Mouse (Mus musculus): Measurements from ENCODE around the gene Adipoq. TPM values are rescaled to one million over a fixed set of nuclear protein-coding genes. Genes with fewer than 3 reads are reported as not detected.

Adipoq gene
- polyA plus RNA-seq, 1 experiment from 2014 or later, result not detected

DNA sequence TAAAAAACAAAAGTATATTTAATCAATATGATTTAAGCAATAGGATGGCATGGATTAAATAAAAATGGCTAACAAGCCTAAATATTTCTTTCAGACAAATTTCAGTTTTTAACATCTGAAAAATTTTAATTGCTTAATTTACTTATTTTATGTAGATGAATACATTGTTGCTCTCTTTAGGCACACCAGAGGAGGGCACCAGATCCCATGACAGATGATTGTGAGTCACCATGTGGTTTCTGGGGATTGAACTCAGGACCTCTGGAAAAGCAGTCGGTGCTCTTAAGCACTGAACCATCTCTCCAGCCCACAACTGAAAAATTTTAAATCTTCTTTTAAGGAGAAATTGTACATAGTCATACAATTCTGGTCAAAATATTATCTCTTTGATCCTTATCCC is 43.3 kb downstream of the Adipoq start:
- H3K27me3 ChIP-seq (replicated peaks), result no peaks in the 10 kb centered on the region
- no peaks in the 10 kb centered on the region for H3K9me3 ChIP-seq (replicated peaks)
- H3K4me3 ChIP-seq, result no peak overlapping the region
- no peak overlapping the region for H3K4me2 ChIP-seq
- WGBS (ENCODE audit: insufficient replicate concordance), result 63% methylated on average over 1 of the region's 1 CpGs
- H3K36me3 ChIP-seq, result no peaks in the 10 kb centered on the region
- no peaks in the 10 kb centered on the region for H3K4me1 ChIP-seq
- H3K27ac ChIP-seq, result no peak overlapping the region
- no peak overlapping the region for H3K9ac ChIP-seq
- no peak for ATAC-seq

DNA sequence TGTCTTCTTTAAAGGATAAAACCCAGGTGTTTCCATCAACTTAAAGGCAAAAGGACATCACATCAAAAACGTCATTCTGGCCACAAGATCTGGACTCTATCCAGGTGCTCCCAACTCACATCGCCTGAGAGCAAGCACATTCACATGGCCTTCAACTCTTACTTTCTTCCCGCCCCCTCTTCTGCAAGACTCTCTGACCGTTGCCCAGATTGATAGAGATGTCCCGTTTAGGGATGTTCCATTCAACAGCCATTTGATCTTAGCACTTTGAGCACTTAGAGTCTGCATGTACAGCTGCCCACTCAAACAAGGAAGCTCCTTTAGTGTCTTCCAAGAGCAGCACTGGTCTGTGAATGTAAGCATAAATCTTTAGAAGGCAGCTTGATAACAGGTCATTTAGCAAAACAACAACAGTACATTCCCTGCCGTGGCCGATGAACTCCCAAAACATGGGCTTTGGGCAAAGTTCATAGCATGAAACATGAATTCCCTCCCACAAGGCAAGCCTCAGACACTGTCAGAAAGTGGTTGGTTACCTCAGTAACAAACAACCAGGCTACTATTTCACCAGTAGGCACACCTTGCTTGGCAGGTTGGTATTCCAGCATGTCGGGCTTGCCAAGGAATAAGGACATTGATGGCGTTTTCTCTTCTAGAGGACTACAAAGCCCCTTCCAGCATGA is 45.4 kb downstream of the Adipoq start:
- H3K27ac ChIP-seq, result no peak overlapping the region
- no peak overlapping the region for H3K9ac ChIP-seq
- H3K27me3 ChIP-seq (replicated peaks), result no peaks in the 10 kb centered on the region
- 68% methylated on average over 9 of the region's 9 CpGs for WGBS (ENCODE audit: insufficient replicate concordance)
- no peaks in the 10 kb centered on the region for H3K36me3 ChIP-seq
- H3K9me3 ChIP-seq (replicated peaks), result no peaks in the 10 kb centered on the region
- H3K4me1 ChIP-seq, result no peaks in the 10 kb centered on the region
- H3K4me2 ChIP-seq, result no peak overlapping the region
- no peak overlapping the region for H3K4me3 ChIP-seq
- no peak for ATAC-seq

DNA sequence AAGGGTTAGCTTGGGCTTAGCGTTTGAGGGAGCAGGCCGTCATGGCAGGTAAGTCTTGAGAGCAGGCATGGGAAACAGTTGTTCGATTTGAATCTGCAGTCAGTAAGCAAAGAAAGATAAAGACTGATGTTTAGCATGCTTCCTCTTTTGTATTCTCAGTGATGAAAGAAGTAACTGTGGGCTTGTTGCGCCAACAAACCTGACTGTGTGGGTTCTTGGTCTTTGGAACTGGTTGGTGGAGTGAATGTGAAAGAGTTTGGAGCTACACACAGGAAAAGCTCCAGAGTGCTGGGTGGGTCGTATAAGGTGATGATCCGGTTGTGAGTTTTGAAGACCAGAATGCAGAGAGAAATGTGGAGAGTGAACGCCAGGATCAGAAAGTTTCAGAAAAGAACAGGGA is 49.3 kb downstream of the Adipoq start:
- ATAC-seq, result no peak
- Histone ChIP-seq H3K27ac (no peak overlapping the region), H3K4me1 (no peaks in the 10 kb centered on the region), H3K4me2 (no peak overlapping the region), H3K36me3 (no peaks in the 10 kb centered on the region), H3K27me3 (replicated peaks) (no peaks in the 10 kb centered on the region), H3K9ac (no peak overlapping the region), H3K4me3 (no peak overlapping the region), H3K9me3 (replicated peaks) (no peaks in the 10 kb centered on the region)
- 41% methylated on average over 7 of the region's 7 CpGs for WGBS (ENCODE audit: insufficient replicate concordance)

DNA sequence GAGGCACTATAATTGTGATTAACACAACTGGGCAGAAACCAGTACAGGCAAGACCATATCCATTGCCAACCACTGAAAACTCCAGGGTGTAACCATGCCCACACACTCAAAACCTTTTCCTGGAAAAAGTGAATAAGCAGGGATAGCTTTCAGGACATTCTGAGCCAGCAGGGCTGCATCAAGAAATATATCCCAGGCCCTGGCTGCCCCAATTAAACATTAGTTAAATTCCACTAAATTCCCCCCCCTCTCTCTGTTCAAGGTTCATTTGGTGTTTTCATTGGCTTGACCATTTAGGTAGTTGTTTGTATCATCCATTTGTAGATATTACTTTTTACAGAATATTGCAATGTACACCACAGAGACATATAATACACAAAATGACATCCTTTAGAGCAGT is 50.0 kb downstream of the Adipoq start:
- Histone ChIP-seq H3K27ac (no peak overlapping the region), H3K9ac (no peak overlapping the region), H3K4me3 (no peak overlapping the region), H3K9me3 (replicated peaks) (no peaks in the 10 kb centered on the region), H3K27me3 (replicated peaks) (no peaks in the 10 kb centered on the region), H3K4me2 (no peak overlapping the region), H3K4me1 (no peaks in the 10 kb centered on the region), H3K36me3 (no peaks in the 10 kb centered on the region)
- ATAC-seq, result no peak

DNA sequence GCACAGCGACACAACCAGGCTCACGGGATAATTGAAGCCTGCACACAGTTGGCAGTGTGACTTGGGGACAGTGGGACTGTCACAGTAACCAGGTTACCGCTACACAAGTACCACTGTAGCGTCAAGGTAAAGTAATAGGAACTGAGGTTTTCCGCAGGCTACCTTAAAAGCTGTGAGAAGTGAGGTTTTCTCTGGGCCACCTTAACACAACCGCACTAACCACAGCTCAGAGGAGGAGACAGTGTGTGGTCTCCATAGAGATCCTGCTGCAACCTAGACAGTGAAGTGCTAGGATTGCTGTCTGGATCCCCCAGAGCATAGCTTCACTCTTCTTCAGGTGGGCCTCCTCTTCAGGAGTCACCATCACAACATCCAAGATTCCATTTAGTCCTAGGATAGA is 50.5 kb downstream of the Adipoq start:
- Histone ChIP-seq H3K9ac (no peak overlapping the region), H3K27ac (no peak overlapping the region), H3K9me3 (replicated peaks) (no peaks in the 10 kb centered on the region), H3K4me1 (no peaks in the 10 kb centered on the region), H3K27me3 (replicated peaks) (no peaks in the 10 kb centered on the region), H3K36me3 (no peaks in the 10 kb centered on the region), H3K4me3 (no peak overlapping the region), H3K4me2 (no peak overlapping the region)
- ATAC-seq, result no peak
- WGBS (ENCODE audit: insufficient replicate concordance), result 77% methylated on average over 6 of the region's 6 CpGs

DNA sequence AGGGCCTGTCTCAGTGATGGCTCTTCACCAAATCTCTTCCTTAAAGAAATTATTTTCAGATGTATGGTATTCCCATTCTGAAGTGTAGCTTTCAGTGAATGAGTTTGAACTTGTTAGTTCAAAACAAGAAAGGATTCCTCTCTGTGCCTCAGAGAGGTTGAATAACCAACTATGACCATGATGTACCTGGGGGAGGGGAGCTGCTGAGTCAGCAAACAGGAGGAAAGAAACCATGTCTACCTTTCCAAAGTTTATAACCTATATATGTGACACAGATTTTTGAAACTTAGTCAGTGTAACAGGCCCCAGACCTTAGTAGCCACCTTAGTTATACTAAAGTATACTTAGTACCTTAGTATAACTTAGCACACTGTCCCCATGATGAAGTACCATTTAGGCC is 55.2 kb downstream of the Adipoq start:
- H3K9ac ChIP-seq, result no peak overlapping the region
- ATAC-seq, result no peak
- H3K36me3 ChIP-seq, result no peaks in the 10 kb centered on the region
- H3K9me3 ChIP-seq (replicated peaks), result no peaks in the 10 kb centered on the region
- H3K27me3 ChIP-seq (replicated peaks), result no peaks in the 10 kb centered on the region
- no peaks in the 10 kb centered on the region for H3K4me1 ChIP-seq
- H3K27ac ChIP-seq, result no peak overlapping the region
- H3K4me3 ChIP-seq, result no peak overlapping the region
- no peak overlapping the region for H3K4me2 ChIP-seq

Small RNAs within 50 kb of the gene (microRNA-seq; reads per million reads assigned to microRNA genes)
- gene Gm49346, result not detected

Other genes with a start within 250 kb of the Adipoq start
- 0.35 and 0.69 TPM in 2 replicates for gene Fetub, start 228.2 kb upstream of the Adipoq start, polyA plus RNA-seq (2016; fragmentation: Nextera tagmentation; extraction: Ambion mirVana)
- gene Hrg, start 195.5 kb upstream of the Adipoq start, polyA plus RNA-seq (2016; fragmentation: Nextera tagmentation; extraction: Ambion mirVana), result 0.10 and 0.13 TPM in 2 replicates
- gene Kng2, start 117.1 kb upstream of the Adipoq start, polyA plus RNA-seq (2016; fragmentation: Nextera tagmentation; extraction: Ambion mirVana), result 0.93 and 1.1 TPM in 2 replicates
- gene Kng1, start 88.7 kb upstream of the Adipoq start, polyA plus RNA-seq (2016; fragmentation: Nextera tagmentation; extraction: Ambion mirVana), result 145 and 151 TPM in 2 replicates
- gene Eif4a2, start 39.1 kb upstream of the Adipoq start, polyA plus RNA-seq (2016; fragmentation: Nextera tagmentation; extraction: Ambion mirVana), result 99.9 and 102 TPM in 2 replicates
- gene Rfc4, start 18.8 kb upstream of the Adipoq start, polyA plus RNA-seq (2016; fragmentation: Nextera tagmentation; extraction: Ambion mirVana), result 184 and 199 TPM in 2 replicates
- gene St6gal1, start 78.2 kb downstream of the Adipoq start, polyA plus RNA-seq (2016; fragmentation: Nextera tagmentation; extraction: Ambion mirVana), result 7.5 and 7.9 TPM in 2 replicates

Data from liver, embryonic 12.5 days (tissue).